7 mouse cellular contexts compared by ENCODE assay signal in the genomic region with DNA sequence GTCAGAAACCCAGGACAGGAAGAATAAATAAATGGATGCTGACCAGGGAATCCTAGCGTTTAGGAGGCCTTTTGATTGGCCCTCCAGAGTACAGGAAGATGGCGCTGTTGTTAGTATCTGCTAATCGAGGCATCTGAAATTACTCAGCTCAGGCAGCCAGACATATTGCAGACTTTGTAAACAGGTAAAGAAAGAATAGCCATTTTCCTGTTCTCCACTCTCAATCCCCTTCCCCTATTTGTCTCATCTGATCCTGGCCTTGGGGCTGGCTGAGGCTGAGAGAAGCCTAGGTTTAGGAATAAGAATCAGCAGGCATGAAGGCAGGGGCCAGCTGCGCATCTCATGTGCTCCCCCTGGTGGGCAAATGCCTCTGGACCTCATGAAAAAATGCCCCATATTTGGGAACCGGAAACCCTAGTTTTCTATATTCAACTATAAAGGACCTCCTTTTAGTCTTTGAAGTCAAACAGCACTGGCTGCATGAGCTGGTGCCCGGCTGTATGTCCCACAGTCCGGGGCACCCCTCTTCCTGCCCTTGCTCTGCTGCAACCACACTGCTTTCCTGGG. TPM values are rescaled to one million over a fixed set of nuclear protein-coding genes. Genes with fewer than 3 reads are reported as not detected.
DNase-seq lines count a peak whose midpoint lies in the region; TF ChIP-seq lines count a peak whose summit lies in the region.

No protein-coding gene starts in this region.

- no peak overlapping the region for H3K27ac ChIP-seq in ES-Bruce4 (ENCODE audit: insufficient read depth, low read length)

- H3K4me3 ChIP-seq in ES-Bruce4 (ENCODE audit: low read depth, low read length), result no peak overlapping the region
- H3K4me3 ChIP-seq in megakaryocyte, embryonic 14.5 days (replicated peaks), result peak overlapping the region; percentile 2

- TF ChIP-seq POLR2A in ES-Bruce4 (IDR thresholded peaks at IDR 0.05; ENCODE audit: insufficient read depth, low read length), result no peak

- H3K9ac ChIP-seq in ES-Bruce4 (ENCODE audit: low read depth, poor library complexity, severe bottlenecking), result no peak overlapping the region

- TF ChIP-seq EP300 in ES-Bruce4 (IDR thresholded peaks at IDR 0.05; ENCODE audit: insufficient read depth, low read depth, low read length), result no peak

- H3K4me1 ChIP-seq in ES-Bruce4 (ENCODE audit: control insufficient read depth, insufficient read depth, low read length), result no peaks in the 10 kb centered on the region
- H3K4me1 ChIP-seq in megakaryocyte, embryonic 14.5 days, result peaks cover 37% of the 10 kb centered on the region

- intact Hi-C loops in heart, postnatal 36 days (cut with DNase I), result loop anchor here (1.0 to 10.0 kb wide), 6 partner anchors 77 to 607 kb away; no protein-coding TSS in a partner anchor

- no peaks in the 10 kb centered on the region for H3K36me3 ChIP-seq in ES-Bruce4 (ENCODE audit: control insufficient read depth, insufficient read depth, low read length, poor library complexity, severe bottlenecking)
- no peaks in the 10 kb centered on the region for H3K36me3 ChIP-seq in megakaryocyte, embryonic 14.5 days (replicated peaks; ENCODE audit: low read length)

- peak; percentile 82 for DNase-seq in adrenal gland, adult 2 months
- peak; percentile 87 for DNase-seq in embryo, embryonic 11 days
- peak; percentile 81 to 88 for DNase-seq in heart, postnatal 36 days
- peak; percentile 45 to 60 for DNase-seq in layer of hippocampus, postnatal 36 days
- DNase-seq in spleen, adult 18-20 months, result peak; percentile 32 to 77

- no peaks in the 10 kb centered on the region for H3K27me3 ChIP-seq in ES-Bruce4 (ENCODE audit: control insufficient read depth, insufficient read depth, low read length, poor library complexity, severe bottlenecking)
- H3K27me3 ChIP-seq in megakaryocyte, embryonic 14.5 days (replicated peaks), result peaks cover 4% of the 10 kb centered on the region

- H3K9me3 ChIP-seq in ES-Bruce4 (replicated peaks; ENCODE audit: control insufficient read depth, insufficient read depth, low read length, poor library complexity, severe bottlenecking), result no peaks in the 10 kb centered on the region
- peaks cover 3% of the 10 kb centered on the region; the same call in 1 of the 2 replicates for H3K9me3 ChIP-seq in megakaryocyte, embryonic 14.5 days

- peak; percentile 73 for TF ChIP-seq CTCF in ES-Bruce4 (IDR thresholded peaks at IDR 0.05; ENCODE audit: low read depth, low read length)

RNA-seq across cellular contexts. Expression of gene Smad5, which starts 44.8 kb away (rescaled TPM):
- polyA plus RNA-seq in ES-Bruce4 (2011; ENCODE audit: insufficient read depth, insufficient read length, low read depth, missing spikeins), result 27.1 and 34.2 TPM in 2 replicates
- total RNA-seq in adrenal gland, adult 2 months (2021), result 10 to 100 TPM; 48.9 to 49.7 TPM
- polyA plus RNA-seq in adrenal gland, adult 2 months (2012; rRNA removed), result 9.7 and 16.7 TPM in 2 replicates
- 10 to 100 TPM; 30.6 to 30.7 TPM for total RNA-seq in heart, postnatal 36 days (2021)
- 10 to 100 TPM; 26.5 to 32.7 TPM for total RNA-seq in layer of hippocampus, postnatal 36 days (2021)
- 0.86 TPM in 1 of 2 replicates, not detected in the other for polyA plus RNA-seq in megakaryocyte, embryonic 14.5 days (2012; ENCODE audit: insufficient read depth, low replicate concordance)

RNA-seq across cellular contexts. Expression of gene Tgfbi, which starts 48.7 kb away (rescaled TPM):
- polyA plus RNA-seq in ES-Bruce4 (2011; ENCODE audit: insufficient read depth, insufficient read length, low read depth, missing spikeins), result 1.0 and 1.9 TPM in 2 replicates
- total RNA-seq in adrenal gland, adult 2 months (2021), result 10 to 100 TPM; 30.7 to 69.6 TPM
- polyA plus RNA-seq in adrenal gland, adult 2 months (2012; rRNA removed), result 80.5 and 129 TPM in 2 replicates
- total RNA-seq in heart, postnatal 36 days (2021), result 10 to 100 TPM; 21.1 to 25.9 TPM
- total RNA-seq in layer of hippocampus, postnatal 36 days (2021), result 1 to 10 TPM; 2.8 to 3.4 TPM
- polyA plus RNA-seq in megakaryocyte, embryonic 14.5 days (2012; ENCODE audit: insufficient read depth, low replicate concordance), result 7.2 TPM in 1 of 2 replicates, not detected in the other

Comparison
In these comparisons a context has a peak if more than half of its experiments do, and no peak if none do; other contexts are left out.
1. RNA of gene Tgfbi, which starts 48.7 kb away (total RNA-seq): 30.7 to 69.6 TPM in adrenal gland, adult 2 months and 21.1 to 25.9 TPM in heart, postnatal 36 days; 2.8 to 3.4 TPM in layer of hippocampus, postnatal 36 days; every median in the first group is over 4 times any median in the second.
2. Peak in every context shown above with its lines, with median percentiles within 50 percentile points of each other: DNase-seq.